7 mouse cellular contexts compared by ENCODE assay signal in the genomic region with DNA sequence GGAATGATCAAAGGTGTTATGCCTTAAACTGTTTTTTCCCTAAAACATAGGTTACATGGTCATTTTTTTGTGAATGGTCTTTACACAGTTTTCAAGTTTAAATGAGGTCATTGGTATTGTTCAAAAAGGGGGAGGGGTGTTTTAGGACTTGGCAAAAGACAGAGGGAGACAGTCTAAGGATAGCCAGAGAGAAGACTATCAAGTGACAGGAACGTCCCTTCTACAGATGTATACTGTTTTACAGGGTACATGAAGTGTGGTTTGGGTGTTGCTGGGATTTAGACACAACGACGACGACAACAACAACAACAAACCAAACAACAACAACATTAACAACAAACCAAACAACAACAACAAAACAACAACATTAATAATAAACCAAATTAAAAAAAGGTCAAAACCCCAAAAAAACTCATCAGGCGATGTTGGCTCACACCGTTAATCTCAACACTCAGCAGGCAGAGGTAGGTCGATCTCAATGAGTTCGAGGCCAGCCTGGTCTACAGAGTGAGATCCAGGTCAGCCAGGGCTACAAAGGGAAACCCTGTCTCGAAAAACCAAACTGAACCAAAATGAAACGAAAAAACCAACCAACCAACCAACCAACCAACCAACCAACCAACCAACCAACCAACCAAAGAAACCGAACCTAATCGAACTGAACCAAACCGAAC. TPM values are rescaled to one million over a fixed set of nuclear protein-coding genes. Genes with fewer than 3 reads are reported as not detected.
DNase-seq lines count a peak whose midpoint lies in the region; ATAC-seq and TF ChIP-seq lines count a peak whose summit lies in the region.

No protein-coding gene starts in this region.

- no peak for TF ChIP-seq POLR2A in limb, embryonic 14.5 days (IDR thresholded peaks at IDR 0.05; ENCODE audit: borderline replicate concordance, extremely low read depth, insufficient read depth, insufficient read length)

- H3K4me3 ChIP-seq in lung, embryonic 16.5 days (ENCODE audit: low read length), result peak overlapping the region; percentile 68
- peak overlapping the region; percentile 47 for H3K4me3 ChIP-seq in forebrain, embryonic 14.5 days (ENCODE audit: low read depth, low read length)
- H3K4me3 ChIP-seq in limb, embryonic 14.5 days (replicated peaks; ENCODE audit: low read length), result peak overlapping the region; percentile 64
- peak overlapping the region; percentile 56 for H3K4me3 ChIP-seq in stomach, embryonic 14.5 days (ENCODE audit: low read depth, low read length)

- no peak for DNase-seq in lung, postnatal 14 days
- no peak for DNase-seq in forebrain, embryonic 14.5 days (ENCODE audit: low spot score)
- DNase-seq in limb, embryonic 14.5 days (ENCODE audit: low spot score), result no peak
- DNase-seq in layer of hippocampus, adult 11-12 months (ENCODE audit: low spot score), result no peak
- no peak for DNase-seq in spleen, postnatal 10 days (ENCODE audit: low spot score in 2 of 2)

- no peak overlapping the region for H3K27ac ChIP-seq in lung, embryonic 16.5 days (ENCODE audit: low read length)
- no peak overlapping the region for H3K27ac ChIP-seq in forebrain, embryonic 14.5 days (ENCODE audit: low read depth, low read length)
- no peak overlapping the region for H3K27ac ChIP-seq in limb, embryonic 14.5 days (replicated peaks; ENCODE audit: low read depth, low read length)
- H3K27ac ChIP-seq in stomach, embryonic 14.5 days (ENCODE audit: low read length), result no peak overlapping the region

- no peaks in the 10 kb centered on the region for H3K4me1 ChIP-seq in lung, embryonic 16.5 days (replicated peaks; ENCODE audit: control insufficient read depth, insufficient read depth, low read length)
- peaks cover 4% of the 10 kb centered on the region; the same call in 1 of the 2 replicates for H3K4me1 ChIP-seq in forebrain, embryonic 14.5 days (ENCODE audit: control insufficient read depth, insufficient read depth, low read length)
- H3K4me1 ChIP-seq in limb, embryonic 14.5 days (ENCODE audit: control insufficient read depth, insufficient read depth, low read length), result 0 out of 2 replicates have a peak, but pooled peaks cover 3% of the 10 kb centered on the region
- H3K4me1 ChIP-seq in stomach, embryonic 14.5 days (ENCODE audit: control insufficient read depth, insufficient read depth, low read length), result no peaks in the 10 kb centered on the region; the same call in 1 of the 2 replicates

- ATAC-seq in lung, embryonic 16.5 days (ENCODE audit: low read depth), result peak; percentile 72
- ATAC-seq in forebrain, embryonic 14.5 days, result peak; percentile 72
- peak; percentile 21; the same call in 1 of the 2 replicates for ATAC-seq in limb, embryonic 14.5 days (ENCODE audit: low FRiP score, low read depth)
- peak; percentile 66; the same call in 1 of the 2 replicates for ATAC-seq in stomach, embryonic 14.5 days (ENCODE audit: insufficient number of reproducible peaks, insufficient read depth, low FRiP score, low read depth)

- H3K9ac ChIP-seq in lung, embryonic 16.5 days (ENCODE audit: low read length), result no peak overlapping the region; the same call in 1 of the 2 replicates
- peak overlapping the region; percentile 76; the same call in 1 of the 2 replicates for H3K9ac ChIP-seq in forebrain, embryonic 14.5 days (ENCODE audit: low read length)
- H3K9ac ChIP-seq in limb, embryonic 14.5 days (ENCODE audit: low read depth, low read length, severe bottlenecking), result no peak overlapping the region
- H3K9ac ChIP-seq in stomach, embryonic 14.5 days (replicated peaks; ENCODE audit: low read depth, low read length), result no peak overlapping the region

- no peaks in the 10 kb centered on the region for H3K9me3 ChIP-seq in lung, embryonic 16.5 days (ENCODE audit: control insufficient read depth, low read length)
- H3K9me3 ChIP-seq in forebrain, embryonic 14.5 days (replicated peaks; ENCODE audit: control insufficient read depth, low read length), result no peaks in the 10 kb centered on the region
- no peaks in the 10 kb centered on the region for H3K9me3 ChIP-seq in limb, embryonic 14.5 days (ENCODE audit: control insufficient read depth, low read length)
- no peaks in the 10 kb centered on the region for H3K9me3 ChIP-seq in stomach, embryonic 14.5 days (ENCODE audit: control insufficient read depth, low read depth, low read length)

- peak overlapping the region; percentile 76; the same call in 1 of the 2 replicates for H3K4me2 ChIP-seq in lung, embryonic 16.5 days (ENCODE audit: low read depth, low read length)
- no peak overlapping the region for H3K4me2 ChIP-seq in forebrain, embryonic 14.5 days (ENCODE audit: low read length)
- H3K4me2 ChIP-seq in limb, embryonic 14.5 days (replicated peaks; ENCODE audit: low read depth, low read length, severe bottlenecking), result peak overlapping the region; percentile 68
- H3K4me2 ChIP-seq in stomach, embryonic 14.5 days (replicated peaks; ENCODE audit: low read depth, low read length), result no peak overlapping the region

- 61% methylated on average over 13 of the region's 13 CpGs for WGBS in lung, embryonic 16.5 days
- 72% methylated on average over 13 of the region's 13 CpGs for WGBS in forebrain, embryonic 14.5 days
- WGBS in limb, embryonic 14.5 days, result 74% methylated on average over 13 of the region's 13 CpGs
- 73% methylated on average over 13 of the region's 13 CpGs for WGBS in stomach, embryonic 14.5 days

- H3K27me3 ChIP-seq in lung, embryonic 16.5 days (ENCODE audit: control insufficient read depth, insufficient read depth, low read depth, low read length), result no peaks in the 10 kb centered on the region
- no peaks in the 10 kb centered on the region for H3K27me3 ChIP-seq in forebrain, embryonic 14.5 days (replicated peaks; ENCODE audit: control insufficient read depth, insufficient read depth, low read length)
- H3K27me3 ChIP-seq in limb, embryonic 14.5 days (ENCODE audit: control insufficient read depth, insufficient read depth, low read length), result no peaks in the 10 kb centered on the region
- no peaks in the 10 kb centered on the region for H3K27me3 ChIP-seq in stomach, embryonic 14.5 days (ENCODE audit: control insufficient read depth, insufficient read depth, low read length)

- H3K36me3 ChIP-seq in lung, embryonic 16.5 days (ENCODE audit: control insufficient read depth, insufficient read depth, low read length), result no peaks in the 10 kb centered on the region
- H3K36me3 ChIP-seq in forebrain, embryonic 14.5 days (ENCODE audit: control insufficient read depth, insufficient read depth, low read length), result 0 out of 2 replicates have a peak, but pooled peaks cover 2% of the 10 kb centered on the region
- H3K36me3 ChIP-seq in limb, embryonic 14.5 days (ENCODE audit: control insufficient read depth, insufficient read depth, low read length), result no peaks in the 10 kb centered on the region
- no peaks in the 10 kb centered on the region for H3K36me3 ChIP-seq in stomach, embryonic 14.5 days (ENCODE audit: control insufficient read depth, insufficient read depth, low read length)

RNA-seq across cellular contexts. Expression of gene Gramd1a, which starts 52.0 kb away (rescaled TPM):
- 68.1 and 72.2 TPM in 2 replicates for polyA plus RNA-seq in lung, embryonic 16.5 days (2015; fragmentation: Nextera tagmentation; extraction: Ambion mirVana)
- 150 and 200 TPM in 2 replicates for polyA plus RNA-seq in forebrain, embryonic 14.5 days (2014; fragmentation: Nextera tagmentation; extraction: Ambion mirVana)
- polyA plus RNA-seq in limb, embryonic 14.5 days (2012; rRNA removed), result 157 and 216 TPM in 2 replicates
- polyA plus RNA-seq in limb, embryonic 14.5 days (2014; fragmentation: Nextera tagmentation; extraction: Ambion mirVana), result 59.8 and 83.0 TPM in 2 replicates
- 62.1 and 63.1 TPM in 2 replicates for polyA plus RNA-seq in stomach, embryonic 14.5 days (2014; fragmentation: Nextera tagmentation; extraction: Ambion mirVana)

Comparison
In these comparisons a context has a peak if more than half of its experiments do, and no peak if none do; other contexts are left out.
1. ATAC-seq: peak in every context shown above with its lines; median percentile 72 in lung, embryonic 16.5 days; 72 in forebrain, embryonic 14.5 days; 66 in stomach, embryonic 14.5 days; 21 in limb, embryonic 14.5 days.
2. H3K4me2 ChIP-seq: peak in lung, embryonic 16.5 days (single experiment) and limb, embryonic 14.5 days (single experiment); none in forebrain, embryonic 14.5 days (single experiment) and stomach, embryonic 14.5 days (single experiment).
3. Peak in every context shown above with its lines, with median percentiles within 50 percentile points of each other: H3K4me3 ChIP-seq.